Mouse (Mus musculus): ENCODE data around the gene Chst11.

Chst11 gene

GRCm38 (mm10) chr10:83032559-83032958 is 47.3 kb downstream of the Chst11 start:
- DNase-seq (ENCODE audit: low read depth, low spot score), result no peak

GRCm38 (mm10) chr10:83036340-83037045 is 51.2 kb downstream of the Chst11 start:
- DNase-seq (ENCODE audit: low read depth, low spot score), result no peak

GRCm38 (mm10) chr10:83038166-83038565 is 52.9 kb downstream of the Chst11 start:
- DNase-seq (ENCODE audit: low read depth, low spot score), result no peak

- DNase-seq (ENCODE audit: low read depth, low spot score), result no peak
These were observed 54.1 kb downstream of the Chst11 start for GRCm38 (mm10) chr10:83039414-83039813.

- no peak for DNase-seq (ENCODE audit: low read depth, low spot score)
These were observed 56.6 kb downstream of the Chst11 start for GRCm38 (mm10) chr10:83041875-83042274.

GRCm38 (mm10) chr10:83042613-83043477 is 57.5 kb downstream of the Chst11 start:
- no peak for DNase-seq (ENCODE audit: low read depth, low spot score)

GRCm38 (mm10) chr10:83043478-83044259 is 58.4 kb downstream of the Chst11 start:
- DNase-seq (ENCODE audit: low read depth, low spot score), result no peak

- no peak for DNase-seq (ENCODE audit: low read depth, low spot score)
These were observed 64.0 kb downstream of the Chst11 start for GRCm38 (mm10) chr10:83049174-83049780.

GRCm38 (mm10) chr10:83053886-83054550 is 68.7 kb downstream of the Chst11 start:
- no peak for DNase-seq (ENCODE audit: low read depth, low spot score)

- DNase-seq (ENCODE audit: low read depth, low spot score), result no peak
These were observed 71.0 kb downstream of the Chst11 start for GRCm38 (mm10) chr10:83056291-83056690.

GRCm38 (mm10) chr10:83056866-83057265 is 71.6 kb downstream of the Chst11 start:
- no peak for DNase-seq (ENCODE audit: low read depth, low spot score)

- DNase-seq (ENCODE audit: low read depth, low spot score), result no peak
These were observed 74.9 kb downstream of the Chst11 start for GRCm38 (mm10) chr10:83060066-83060782.

- DNase-seq (ENCODE audit: low read depth, low spot score), result no peak
These were observed 77.0 kb downstream of the Chst11 start for GRCm38 (mm10) chr10:83062315-83062714.

- no peak for DNase-seq (ENCODE audit: low read depth, low spot score)
These were observed 79.5 kb downstream of the Chst11 start for GRCm38 (mm10) chr10:83064796-83065195.

- no peak for DNase-seq (ENCODE audit: low read depth, low spot score)
These were observed 80.9 kb downstream of the Chst11 start for GRCm38 (mm10) chr10:83066159-83066558.

- DNase-seq (ENCODE audit: low read depth, low spot score), result no peak
These were observed 82.0 kb downstream of the Chst11 start for GRCm38 (mm10) chr10:83067305-83067704.

GRCm38 (mm10) chr10:83068466-83068865 is 83.2 kb downstream of the Chst11 start:
- DNase-seq (ENCODE audit: low read depth, low spot score), result no peak

- peak; percentile 70 for DNase-seq (ENCODE audit: low read depth, low spot score)
These were observed 84.5 kb downstream of the Chst11 start for GRCm38 (mm10) chr10:83069791-83070190.

GRCm38 (mm10) chr10:83071785-83072580 is 86.7 kb downstream of the Chst11 start:
- DNase-seq (ENCODE audit: low read depth, low spot score), result no peak

GRCm38 (mm10) chr10:83073119-83073518 is 87.8 kb downstream of the Chst11 start:
- DNase-seq (ENCODE audit: low read depth, low spot score), result no peak
